Mouse (Mus musculus) kidney, postnatal 36 days (tissue): ENCODE measurements at regions not wholly inside any gene's neighbourhood (a gene's known extent, or its start where the extent isn't known, plus 50 kb on each side); places are given as distances from the start of the nearest gene placed in this dataset.

Experiments
- DNase-seq, 2 experiments: peaks; one replicate each; pipeline ENCODE4 v3.0.0; 2021 to 2022; ENCODE audit warnings: mixed read lengths in 2 of 2

GRCm38 (mm10) chr14:58494400-58494987 is 424.1 kb downstream of the Fgf9 start:
- DNase-seq = no peak

GRCm38 (mm10) chr14:58492118-58492517 is 421.8 kb downstream of the Fgf9 start:
- no peak for DNase-seq

GRCm38 (mm10) chr14:58488803-58489202 is 418.5 kb downstream of the Fgf9 start:
- DNase-seq = no peak

- no peak for DNase-seq
Observed at GRCm38 (mm10) chr14:58487836-58488235, 417.5 kb downstream of the Fgf9 start.

GRCm38 (mm10) chr14:58480454-58480853 is 410.1 kb downstream of the Fgf9 start:
- DNase-seq = peak in 1 of 2 experiments; percentile 20

GRCm38 (mm10) chr14:58470678-58471077 is 400.3 kb downstream of the Fgf9 start:
- no peak for DNase-seq

- no peak for DNase-seq
Observed at GRCm38 (mm10) chr14:58468451-58468850, 398.1 kb downstream of the Fgf9 start.

- no peak for DNase-seq
Observed at GRCm38 (mm10) chr14:58467856-58468255, 397.5 kb downstream of the Fgf9 start.

GRCm38 (mm10) chr14:58446776-58447354 is 376.5 kb downstream of the Fgf9 start:
- DNase-seq = no peak

- no peak for DNase-seq
Observed at GRCm38 (mm10) chr14:58444496-58444895, 374.1 kb downstream of the Fgf9 start.

- no peak for DNase-seq
Observed at GRCm38 (mm10) chr14:58442501-58442900, 372.2 kb downstream of the Fgf9 start.

GRCm38 (mm10) chr14:58439963-58440362 is 369.6 kb downstream of the Fgf9 start:
- DNase-seq = no peak

GRCm38 (mm10) chr14:58436096-58436495 is 365.7 kb downstream of the Fgf9 start:
- DNase-seq = no peak

- DNase-seq = no peak
Observed at GRCm38 (mm10) chr14:58426472-58426871, 356.1 kb downstream of the Fgf9 start.

GRCm38 (mm10) chr14:58421904-58422303 is 351.6 kb downstream of the Fgf9 start:
- no peak for DNase-seq

- DNase-seq = peak in 1 of 2 experiments; percentile 8
Observed at GRCm38 (mm10) chr14:58417545-58417944, 347.2 kb downstream of the Fgf9 start.

- no peak for DNase-seq
Observed at GRCm38 (mm10) chr14:58392055-58392726, 321.8 kb downstream of the Fgf9 start.

GRCm38 (mm10) chr14:58390741-58391140 is 320.4 kb downstream of the Fgf9 start:
- DNase-seq = no peak

- DNase-seq = peak; percentile 24 to 49
Observed at GRCm38 (mm10) chr14:58387348-58388000, 317.1 kb downstream of the Fgf9 start.

GRCm38 (mm10) chr14:58375056-58375455 is 304.7 kb downstream of the Fgf9 start:
- peak; percentile 12 to 40 for DNase-seq

- no peak for DNase-seq
Observed at GRCm38 (mm10) chr14:58356824-58357223, 286.5 kb downstream of the Fgf9 start.

- no peak for DNase-seq
Observed at GRCm38 (mm10) chr14:58352986-58353385, 282.6 kb downstream of the Fgf9 start.

- DNase-seq = no peak
Observed at GRCm38 (mm10) chr14:58336148-58336547, 265.8 kb downstream of the Fgf9 start.

GRCm38 (mm10) chr14:58323164-58323563 is 252.8 kb downstream of the Fgf9 start:
- no peak for DNase-seq
